8 mouse cellular contexts compared by ENCODE assay signal in genomic region chr3:101522246-101522920, GRCm38 (mm10).
A peak's percentile ranks its signal among the peaks of the same experiment; 100 is the strongest.
DNase-seq lines count a peak whose midpoint lies in the region; ATAC-seq and TF ChIP-seq lines count a peak whose summit lies in the region.

No protein-coding gene starts in this region.

- no peaks in the 10 kb centered on the region for H3K36me3 ChIP-seq in kidney, adult 2 months (ENCODE audit: control insufficient read depth, insufficient read depth, low read length)
- H3K36me3 ChIP-seq in kidney, embryonic 15.5 days = no peaks in the 10 kb centered on the region
- no peaks in the 10 kb centered on the region for H3K36me3 ChIP-seq in hindbrain, embryonic 12.5 days

- no peak overlapping the region for H3K4me2 ChIP-seq in kidney, embryonic 15.5 days
- no peak overlapping the region for H3K4me2 ChIP-seq in hindbrain, embryonic 12.5 days (replicated peaks)

- H3K4me3 ChIP-seq in kidney, adult 2 months (ENCODE audit: insufficient read depth, low read depth, low read length) = no peak overlapping the region
- no peak overlapping the region for H3K4me3 ChIP-seq in kidney, embryonic 15.5 days (replicated peaks)
- H3K4me3 ChIP-seq in hindbrain, embryonic 12.5 days = no peak overlapping the region

- H3K27ac ChIP-seq in kidney, adult 2 months (ENCODE audit: insufficient read depth, low read depth, low read length) = peak overlapping the region; percentile 61
- H3K27ac ChIP-seq in kidney, embryonic 15.5 days = no peak overlapping the region; the same call in 1 of the 2 replicates
- peak overlapping the region; percentile 58 for H3K27ac ChIP-seq in hindbrain, embryonic 12.5 days

- no peaks in the 10 kb centered on the region for H3K9me3 ChIP-seq in kidney, embryonic 15.5 days (replicated peaks)
- no peaks in the 10 kb centered on the region for H3K9me3 ChIP-seq in hindbrain, embryonic 12.5 days (replicated peaks)

- H3K9ac ChIP-seq in kidney, embryonic 15.5 days = no peak overlapping the region
- H3K9ac ChIP-seq in hindbrain, embryonic 12.5 days = no peak overlapping the region

- no peak for TF ChIP-seq POLR2A in kidney, adult 2 months (IDR thresholded peaks at IDR 0.05; ENCODE audit: low read depth, low read length)

- ATAC-seq in kidney, embryonic 15.5 days (replicated peaks; ENCODE audit: low FRiP score) = no peak
- peak; percentile 58 for ATAC-seq in hindbrain, embryonic 12.5 days (ENCODE audit: low FRiP score)

- 49% methylated on average over 9 of the region's 9 CpGs for WGBS in kidney, adult 2 months
- WGBS in kidney, embryonic 15.5 days = 64% methylated on average over 9 of the region's 9 CpGs
- WGBS in hindbrain, embryonic 12.5 days = 62% methylated on average over 9 of the region's 9 CpGs

- H3K27me3 ChIP-seq in kidney, adult 2 months (replicated peaks; ENCODE audit: control insufficient read depth, insufficient read depth, low read length) = no peaks in the 10 kb centered on the region
- H3K27me3 ChIP-seq in kidney, embryonic 15.5 days = no peaks in the 10 kb centered on the region
- H3K27me3 ChIP-seq in hindbrain, embryonic 12.5 days = no peaks in the 10 kb centered on the region

- no peak for TF ChIP-seq CTCF in kidney, adult 2 months (conservative IDR thresholded peaks at IDR 0.05; ENCODE audit: insufficient read depth, insufficient read length, low read depth, low read length)

- peaks cover 43% of the 10 kb centered on the region for H3K4me1 ChIP-seq in kidney, adult 2 months (ENCODE audit: control insufficient read depth, insufficient read depth, low read length)
- H3K4me1 ChIP-seq in kidney, embryonic 15.5 days = peaks cover 39% of the 10 kb centered on the region
- peaks cover 19% of the 10 kb centered on the region for H3K4me1 ChIP-seq in hindbrain, embryonic 12.5 days

- peak; percentile 90 for DNase-seq in kidney, adult 2 months
- DNase-seq in cerebellum, adult 9-10 months = peak; percentile 53
- DNase-seq in lung, postnatal 36 days = peak; percentile 68
- no peak for DNase-seq in spleen, postnatal 4 days (ENCODE audit: low spot score in 2 of 2)
- no peak for DNase-seq in frontal cortex, postnatal 36 days (ENCODE audit: low spot score in 2 of 2)
- DNase-seq in layer of hippocampus, postnatal 25 days (ENCODE audit: extremely low spot score in 1 of 2, low spot score in 1 of 2) = no peak

Comparison
In these comparisons a context has a peak if more than half of its experiments do, and no peak if none do; other contexts are left out.
1. DNase-seq: peak in kidney, adult 2 months (single experiment), cerebellum, adult 9-10 months (single experiment) and lung, postnatal 36 days (single experiment); none in spleen, postnatal 4 days (0 of 2), frontal cortex, postnatal 36 days (0 of 2) and layer of hippocampus, postnatal 25 days (0 of 2).